Mouse (Mus musculus) lung, adult 2 months (tissue): ENCODE measurements at regions not wholly inside any gene's neighbourhood (a gene's known extent, or its start where the extent isn't known, plus 50 kb on each side); places are given as distances from the start of the nearest gene placed in this dataset.

ENCODE experiments used
- DNase-seq: peaks from one replicate; pipeline ENCODE4 v3.0.0; 2022
- H3K4me1 ChIP-seq: fragments of 200-500 bp; 2 replicates; pipeline ENCODE4 v1.6.1; 2011; ENCODE audit warnings: low read length; ENCODE audit not compliant: control insufficient read depth, insufficient read depth
- H3K4me3 ChIP-seq: fragments of 200-500 bp; replicated peaks from 2 replicates; pipeline ENCODE3; 2011; ENCODE audit warnings: low read depth, mild to moderate bottlenecking, control low read depth, low read length; ENCODE audit errors: extremely low read depth
- CTCF ChIP-seq: fragments of 200-500 bp; IDR thresholded peaks from 2 replicates; pipeline ENCODE4 v1.5.1; 2011; ENCODE audit warnings: mild to moderate bottlenecking, low read length, control low read depth; ENCODE audit not compliant: insufficient read depth
- POLR2A ChIP-seq: fragments of 200-500 bp; IDR thresholded peaks from 2 replicates; pipeline ENCODE4 v1.6.1; 2011; ENCODE audit warnings: low read depth, mild to moderate bottlenecking, control low read depth, low read length, borderline replicate concordance; ENCODE audit errors: extremely low read depth
- WGBS: fragments of 180-500 bp; shearing (Covaris S2); methylation state at CpG from one replicate; pipeline ENCODE4 v1.1.7; 2018; 5-methylcytosine and 5-hydroxymethylcytosine counted together

GRCm38 (mm10) chr13:101570034-101570433 is 198.0 kb downstream of the Pik3r1 start:
- TF ChIP-seq CTCF (no peak), POLR2A (no peak)
- H3K4me1 ChIP-seq: no peaks in the 10 kb centered on the region
- no peak overlapping the region for H3K4me3 ChIP-seq
- no peak for DNase-seq
- WGBS: 75% methylated on average over 4 of the region's 4 CpGs

GRCm38 (mm10) chr13:101568985-101569631 is 198.9 kb downstream of the Pik3r1 start:
- Histone ChIP-seq H3K4me3 (no peak overlapping the region), H3K4me1 (no peaks in the 10 kb centered on the region)
- no peak for TF ChIP-seq POLR2A
- no peak for TF ChIP-seq CTCF
- 84% methylated on average over 6 of the region's 6 CpGs for WGBS
- no peak for DNase-seq

- TF ChIP-seq CTCF (no peak), POLR2A (no peak)
- 59% methylated on average over 1 of the region's 1 CpGs for WGBS
- Histone ChIP-seq H3K4me3 (no peak overlapping the region), H3K4me1 (no peaks in the 10 kb centered on the region)
- DNase-seq: no peak
Observed at GRCm38 (mm10) chr13:101565323-101565722, 202.7 kb downstream of the Pik3r1 start.

- Histone ChIP-seq H3K4me3 (no peak overlapping the region), H3K4me1 (no peaks in the 10 kb centered on the region; the same call in 1 of the 2 replicates)
- no peak for DNase-seq
- 61% methylated on average over 3 of the region's 3 CpGs for WGBS
- no peak for TF ChIP-seq POLR2A
- TF ChIP-seq CTCF: no peak
Observed at GRCm38 (mm10) chr13:101555371-101555874, 212.6 kb downstream of the Pik3r1 start.

- no peaks in the 10 kb centered on the region; the same call in 1 of the 2 replicates for H3K4me1 ChIP-seq
- no peak for TF ChIP-seq CTCF
- no peak for TF ChIP-seq POLR2A
- no peak overlapping the region for H3K4me3 ChIP-seq
- DNase-seq: no peak
- WGBS: 61% methylated on average over 8 of the region's 8 CpGs
Observed at GRCm38 (mm10) chr13:101553131-101553549, 214.9 kb downstream of the Pik3r1 start.

DNA sequence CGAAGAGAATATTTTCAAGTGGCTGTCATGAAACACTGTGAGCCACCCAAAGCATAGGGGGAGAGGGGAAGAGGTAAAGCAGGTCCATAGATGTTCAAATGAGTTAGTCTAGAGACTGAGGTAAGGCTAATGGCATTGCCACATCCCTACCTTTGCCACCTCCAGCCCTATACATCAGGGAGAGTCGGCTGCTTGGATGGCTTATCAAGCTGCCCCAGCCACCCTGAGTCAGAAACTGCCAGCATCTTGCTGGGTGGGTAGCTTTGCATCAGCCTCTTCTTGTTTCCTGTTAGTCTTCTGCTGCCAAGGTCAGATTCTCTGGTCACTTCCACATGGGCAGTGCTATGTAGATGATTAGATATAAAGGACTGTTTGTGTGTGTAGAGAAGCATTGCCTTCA is 215.6 kb downstream of the Pik3r1 start:
- no peak for DNase-seq
- WGBS: 75% methylated on average over 2 of the region's 2 CpGs

GRCm38 (mm10) chr13:101551068-101551467 is 216.9 kb downstream of the Pik3r1 start:
- no peak for TF ChIP-seq CTCF
- TF ChIP-seq POLR2A: no peak
- DNase-seq: no peak
- Histone ChIP-seq H3K4me1 (no peaks in the 10 kb centered on the region; the same call in 1 of the 2 replicates), H3K4me3 (no peak overlapping the region)
- WGBS: 78% methylated on average over 6 of the region's 6 CpGs

More for the DNA sequence above, 215.6 kb downstream of the Pik3r1 start:
- Histone ChIP-seq H3K4me3 (no peak overlapping the region), H3K4me1 (no peaks in the 10 kb centered on the region; the same call in 1 of the 2 replicates)
- no peak for TF ChIP-seq POLR2A
- no peak for TF ChIP-seq CTCF

GRCm38 (mm10) chr13:101550526-101550925 is 217.5 kb downstream of the Pik3r1 start:
- WGBS: 78% methylated on average over 5 of the region's 5 CpGs

GRCm38 (mm10) chr13:101547887-101548286 is 220.1 kb downstream of the Pik3r1 start:
- TF ChIP-seq CTCF (no peak), POLR2A (no peak)
- 24% methylated on average over 6 of the region's 6 CpGs for whole genome bisulfite sequencing
- H3K4me1 ChIP-seq: no peaks in the 10 kb centered on the region
- H3K4me3 ChIP-seq: no peak overlapping the region
- DNase-seq: no peak

More at GRCm38 (mm10) chr13:101550526-101550925, 217.5 kb downstream of the Pik3r1 start:
- H3K4me3 ChIP-seq: no peak overlapping the region
- no peaks in the 10 kb centered on the region; the same call in 1 of the 2 replicates for H3K4me1 ChIP-seq
- TF ChIP-seq POLR2A (no peak), CTCF (no peak)
- DNase-seq: no peak

- WGBS: 70% methylated on average over 2 of the region's 2 CpGs
- TF ChIP-seq CTCF: no peak
- TF ChIP-seq POLR2A: no peak
- H3K4me3 ChIP-seq: no peak overlapping the region
- DNase-seq: no peak
- no peaks in the 10 kb centered on the region for H3K4me1 ChIP-seq
Observed at GRCm38 (mm10) chr13:101547365-101547764, 220.7 kb downstream of the Pik3r1 start.
